Mouse (Mus musculus): Measurements from ENCODE around the gene Osbpl3. TPM values are rescaled to one million over a fixed set of nuclear protein-coding genes. Genes with fewer than 3 reads are reported as not detected.

The Osbpl3 gene
- total and polyA plus RNA-seq, 2 experiments from 2014 or later: 3.6 to 5.6 TPM

- Histone ChIP-seq H3K9me3 (ENCODE audit: low read length) (no peaks in the 10 kb centered on the region), H3K4me2 (ENCODE audit: low read depth, low read length) (no peak overlapping the region), H3K9ac (replicated peaks; ENCODE audit: low read length) (no peak overlapping the region), H3K4me1 (ENCODE audit: insufficient read depth, low read length) (no peaks in the 10 kb centered on the region), H3K4me3 (ENCODE audit: low read length) (no peak overlapping the region), H3K36me3 (ENCODE audit: insufficient read depth, low read length) (no peaks in the 10 kb centered on the region), H3K27me3 (ENCODE audit: insufficient read depth, low read length) (no peaks in the 10 kb centered on the region), H3K27ac (no peak overlapping the region)
- 86% methylated on average over 21 of the region's 21 CpGs for WGBS
- no peak for DNase-seq (ENCODE audit: low spot score)
- no peak for TF ChIP-seq CTCF (IDR thresholded peaks at IDR 0.05; ENCODE audit: low read depth)
- no peak for ATAC-seq
Measured at GRCm38 (mm10) chr6:50377742-50378720, 78.0 kb downstream of the Osbpl3 start.

GRCm38 (mm10) chr6:50376684-50377083 is 79.3 kb downstream of the Osbpl3 start:
- Histone ChIP-seq H3K4me2 (ENCODE audit: low read depth, low read length) (no peak overlapping the region), H3K36me3 (ENCODE audit: insufficient read depth, low read length) (no peaks in the 10 kb centered on the region), H3K9ac (replicated peaks; ENCODE audit: low read length) (no peak overlapping the region), H3K4me3 (ENCODE audit: low read length) (no peak overlapping the region), H3K27me3 (ENCODE audit: insufficient read depth, low read length) (no peaks in the 10 kb centered on the region), H3K9me3 (ENCODE audit: low read length) (no peaks in the 10 kb centered on the region), H3K27ac (no peak overlapping the region), H3K4me1 (ENCODE audit: insufficient read depth, low read length) (no peaks in the 10 kb centered on the region)
- DNase-seq (ENCODE audit: low spot score) (no peak), ATAC-seq (no peak)
- TF ChIP-seq CTCF (IDR thresholded peaks at IDR 0.05; ENCODE audit: low read depth): no peak
- WGBS: 94% methylated on average over 1 of the region's 1 CpGs

- TF ChIP-seq CTCF (IDR thresholded peaks at IDR 0.05; ENCODE audit: low read depth): no peak
- H3K9ac ChIP-seq (replicated peaks; ENCODE audit: low read length): no peak overlapping the region
- peak; percentile 20 for DNase-seq (ENCODE audit: low spot score)
- no peaks in the 10 kb centered on the region for H3K36me3 ChIP-seq (ENCODE audit: insufficient read depth, low read length)
- 54% methylated on average over 5 of the region's 5 CpGs for WGBS
- H3K27ac ChIP-seq: no peak overlapping the region
- no peaks in the 10 kb centered on the region for H3K9me3 ChIP-seq (ENCODE audit: low read length)
- no peaks in the 10 kb centered on the region for H3K4me1 ChIP-seq (ENCODE audit: insufficient read depth, low read length)
- H3K4me2 ChIP-seq (ENCODE audit: low read depth, low read length): no peak overlapping the region
- H3K27me3 ChIP-seq (ENCODE audit: insufficient read depth, low read length): no peaks in the 10 kb centered on the region
- ATAC-seq: 0 out of 2 replicates have a peak, but pooled peaks have one; percentile 45
- H3K4me3 ChIP-seq (ENCODE audit: low read length): no peak overlapping the region
Measured at GRCm38 (mm10) chr6:50372516-50373424, 83.2 kb downstream of the Osbpl3 start.

GRCm38 (mm10) chr6:50371501-50372086 is 84.4 kb downstream of the Osbpl3 start:
- no peak overlapping the region for H3K9ac ChIP-seq (replicated peaks; ENCODE audit: low read length)
- DNase-seq (ENCODE audit: low spot score) (no peak), ATAC-seq (no peak)
- H3K27ac ChIP-seq: no peak overlapping the region
- no peaks in the 10 kb centered on the region for H3K27me3 ChIP-seq (ENCODE audit: insufficient read depth, low read length)
- no peak for TF ChIP-seq CTCF (IDR thresholded peaks at IDR 0.05; ENCODE audit: low read depth)
- no peaks in the 10 kb centered on the region for H3K9me3 ChIP-seq (ENCODE audit: low read length)
- H3K36me3 ChIP-seq (ENCODE audit: insufficient read depth, low read length): no peaks in the 10 kb centered on the region
- 88% methylated on average over 8 of the region's 8 CpGs for WGBS
- no peaks in the 10 kb centered on the region for H3K4me1 ChIP-seq (ENCODE audit: insufficient read depth, low read length)
- no peak overlapping the region for H3K4me2 ChIP-seq (ENCODE audit: low read depth, low read length)
- H3K4me3 ChIP-seq (ENCODE audit: low read length): no peak overlapping the region

GRCm38 (mm10) chr6:50368502-50369292 is 87.3 kb downstream of the Osbpl3 start:
- Histone ChIP-seq H3K9me3 (ENCODE audit: low read length) (no peaks in the 10 kb centered on the region), H3K27ac (no peak overlapping the region), H3K4me2 (ENCODE audit: low read depth, low read length) (no peak overlapping the region), H3K36me3 (ENCODE audit: insufficient read depth, low read length) (no peaks in the 10 kb centered on the region), H3K4me1 (ENCODE audit: insufficient read depth, low read length) (no peaks in the 10 kb centered on the region), H3K9ac (replicated peaks; ENCODE audit: low read length) (no peak overlapping the region), H3K4me3 (ENCODE audit: low read length) (no peak overlapping the region), H3K27me3 (ENCODE audit: insufficient read depth, low read length) (no peaks in the 10 kb centered on the region)
- no peak for TF ChIP-seq CTCF (IDR thresholded peaks at IDR 0.05; ENCODE audit: low read depth)
- ATAC-seq (no peak), DNase-seq (ENCODE audit: low spot score) (no peak)
- WGBS: 92% methylated on average over 8 of the region's 8 CpGs

GRCm38 (mm10) chr6:50367836-50368235 is 88.2 kb downstream of the Osbpl3 start:
- Histone ChIP-seq H3K27me3 (ENCODE audit: insufficient read depth, low read length) (no peaks in the 10 kb centered on the region), H3K27ac (no peak overlapping the region), H3K4me1 (ENCODE audit: insufficient read depth, low read length) (no peaks in the 10 kb centered on the region), H3K4me2 (ENCODE audit: low read depth, low read length) (no peak overlapping the region), H3K4me3 (ENCODE audit: low read length) (no peak overlapping the region), H3K9me3 (ENCODE audit: low read length) (no peaks in the 10 kb centered on the region), H3K36me3 (ENCODE audit: insufficient read depth, low read length) (no peaks in the 10 kb centered on the region), H3K9ac (replicated peaks; ENCODE audit: low read length) (no peak overlapping the region)
- ATAC-seq (no peak), DNase-seq (ENCODE audit: low spot score) (no peak)
- 83% methylated on average over 5 of the region's 5 CpGs for WGBS
- no peak for TF ChIP-seq CTCF (IDR thresholded peaks at IDR 0.05; ENCODE audit: low read depth)

All from hindbrain, postnatal 0 days (tissue).